Mouse (Mus musculus) 416B (cell line): ENCODE measurements at regions not wholly inside any gene's neighbourhood (a gene's known extent, or its start where the extent isn't known, plus 50 kb on each side); places are given as distances from the start of the nearest gene placed in this dataset.
"Not testable (repeated sequence)": the region's sequence is repeated elsewhere in the genome, so short reads cannot be mapped to it uniquely, and the experiment has no call there.

ENCODE experiments used
- DNase-seq: peaks from one replicate; pipeline ENCODE4 v3.0.0; 2011; ENCODE audit warnings: low read depth

GRCm38 (mm10) chr4:23341240-23341639 lies 853.1 kb upstream of the Pou3f2 start:
- DNase-seq, result no peak

GRCm38 (mm10) chr4:23338481-23338880 lies 850.3 kb upstream of the Pou3f2 start:
- DNase-seq, result no peak

GRCm38 (mm10) chr4:23300617-23301016 lies 812.5 kb upstream of the Pou3f2 start:
- DNase-seq, result no peak

GRCm38 (mm10) chr4:23280087-23280486 lies 791.9 kb upstream of the Pou3f2 start:
- DNase-seq, result no peak

- DNase-seq, result no peak
Observed at GRCm38 (mm10) chr4:23275203-23275602, 787.0 kb upstream of the Pou3f2 start.

GRCm38 (mm10) chr4:23271947-23272346 lies 783.8 kb upstream of the Pou3f2 start:
- no peak for DNase-seq

GRCm38 (mm10) chr4:23260371-23260770 lies 772.2 kb upstream of the Pou3f2 start:
- no peak for DNase-seq

GRCm38 (mm10) chr4:23234960-23235359 lies 746.8 kb upstream of the Pou3f2 start:
- no peak for DNase-seq

- DNase-seq, result not testable (repeated sequence)
Observed at GRCm38 (mm10) chr4:23194756-23195155, 706.6 kb upstream of the Pou3f2 start.

GRCm38 (mm10) chr4:23193384-23194135 lies 705.4 kb upstream of the Pou3f2 start:
- no peak for DNase-seq

- no peak for DNase-seq
Observed at GRCm38 (mm10) chr4:23173811-23174210, 685.6 kb upstream of the Pou3f2 start.

GRCm38 (mm10) chr4:23173330-23173729 lies 685.2 kb upstream of the Pou3f2 start:
- no peak for DNase-seq

GRCm38 (mm10) chr4:23148097-23148849 lies 660.1 kb upstream of the Pou3f2 start:
- no peak for DNase-seq

- DNase-seq, result no peak
Observed at GRCm38 (mm10) chr4:23133386-23133785, 645.2 kb upstream of the Pou3f2 start.

- not testable (repeated sequence) for DNase-seq
Observed at GRCm38 (mm10) chr4:23101452-23101851, 613.3 kb upstream of the Pou3f2 start.

GRCm38 (mm10) chr4:23079521-23079920 lies 591.4 kb upstream of the Pou3f2 start:
- DNase-seq, result no peak

- no peak for DNase-seq
Observed at GRCm38 (mm10) chr4:23077603-23078002, 589.4 kb upstream of the Pou3f2 start.

GRCm38 (mm10) chr4:23050701-23051317 lies 562.6 kb upstream of the Pou3f2 start:
- no peak for DNase-seq

GRCm38 (mm10) chr4:23037784-23038183 lies 549.6 kb upstream of the Pou3f2 start:
- DNase-seq, result no peak

GRCm38 (mm10) chr4:23031271-23031670 lies 543.1 kb upstream of the Pou3f2 start:
- no peak for DNase-seq

- DNase-seq, result no peak
Observed at GRCm38 (mm10) chr4:23022177-23022576, 534.0 kb upstream of the Pou3f2 start.

GRCm38 (mm10) chr4:23010346-23010745 lies 522.2 kb upstream of the Pou3f2 start:
- no peak for DNase-seq

GRCm38 (mm10) chr4:23009196-23009595 lies 521.0 kb upstream of the Pou3f2 start:
- DNase-seq, result not testable (repeated sequence)
